Mouse (Mus musculus): Measurements from ENCODE around the gene Epb41l5. TPM values are rescaled to one million over a fixed set of nuclear protein-coding genes. Genes with fewer than 3 reads are reported as not detected.

The Epb41l5 gene
- 1 to 10 TPM; 5.8 to 6.8 TPM for total RNA-seq (2021)

DNA sequence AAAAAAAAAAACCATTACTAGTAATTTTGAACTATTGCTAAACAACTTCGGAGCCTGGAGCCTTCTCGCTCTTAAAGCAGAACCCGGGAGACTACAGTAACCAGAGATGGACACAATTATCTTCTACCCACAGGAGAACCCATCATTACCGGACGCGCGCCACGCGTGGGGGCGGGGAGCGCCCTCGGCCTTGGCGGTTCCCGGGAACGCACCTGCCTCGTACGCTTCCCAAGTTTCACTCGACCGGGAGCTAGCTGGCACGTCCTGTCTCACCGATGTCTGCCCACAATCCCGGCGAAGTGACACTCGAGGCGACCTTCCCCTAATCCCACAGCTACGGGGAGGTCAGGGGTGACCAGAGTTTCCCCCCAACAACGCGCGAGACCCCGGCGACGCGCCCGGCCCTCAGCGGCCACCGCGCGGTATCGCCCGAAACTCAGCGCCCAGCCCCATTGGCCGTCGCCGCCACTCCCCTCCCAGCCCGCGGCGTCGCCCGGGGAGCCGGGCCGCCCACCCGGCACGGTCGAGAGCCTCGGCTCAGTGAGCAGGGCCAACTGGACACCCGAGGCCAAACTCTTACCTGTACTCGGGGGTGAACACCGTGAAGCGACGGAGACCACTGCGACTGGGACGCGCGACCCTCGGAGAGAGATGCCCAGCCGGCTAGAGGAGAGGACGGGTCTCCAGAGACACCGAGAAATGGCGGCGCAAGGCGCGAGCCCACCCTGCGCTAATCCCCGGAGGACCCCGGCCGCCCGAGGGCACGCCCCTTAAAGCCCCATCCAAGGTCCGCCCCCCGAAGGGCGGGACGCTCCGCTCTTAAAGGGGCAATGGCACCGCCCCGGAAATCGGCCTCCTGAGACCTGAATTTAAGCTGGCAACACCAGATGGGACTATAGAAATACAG is at the start of gene Epb41l5:
TSS of gene Epb41l5 (minus strand) at position 796 of the 907 bp plus-strand sequence.
- intact Hi-C loops (cut with DNase I), result no loop called here
- DNase-seq (ENCODE audit: extremely low spot score in 1 of 2, low spot score in 2 of 2), result peak; percentile 63 to 89

DNA sequence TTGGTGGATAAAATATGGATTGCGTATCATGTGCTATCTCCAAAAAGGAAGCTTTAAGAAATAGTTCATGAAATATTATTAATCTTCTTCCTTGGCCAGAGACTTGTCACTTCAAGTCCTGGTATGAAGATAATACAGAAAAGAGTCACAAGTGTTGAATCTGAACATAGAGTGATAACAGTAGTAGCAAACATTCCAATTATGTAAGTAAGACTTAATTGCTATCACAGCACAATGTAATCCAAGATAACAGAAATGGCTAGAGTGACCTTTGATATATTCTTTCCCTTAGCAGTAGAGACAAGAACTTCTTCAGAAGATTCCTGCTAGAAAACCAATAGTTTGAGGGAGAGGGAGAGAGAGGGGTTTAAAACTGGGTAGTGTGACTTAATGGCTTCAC is 48.1 kb upstream of the Epb41l5 start:
- no peak for DNase-seq (ENCODE audit: extremely low spot score in 1 of 2, low spot score in 2 of 2)
- intact Hi-C loops (cut with DNase I), result no loop called here

DNA sequence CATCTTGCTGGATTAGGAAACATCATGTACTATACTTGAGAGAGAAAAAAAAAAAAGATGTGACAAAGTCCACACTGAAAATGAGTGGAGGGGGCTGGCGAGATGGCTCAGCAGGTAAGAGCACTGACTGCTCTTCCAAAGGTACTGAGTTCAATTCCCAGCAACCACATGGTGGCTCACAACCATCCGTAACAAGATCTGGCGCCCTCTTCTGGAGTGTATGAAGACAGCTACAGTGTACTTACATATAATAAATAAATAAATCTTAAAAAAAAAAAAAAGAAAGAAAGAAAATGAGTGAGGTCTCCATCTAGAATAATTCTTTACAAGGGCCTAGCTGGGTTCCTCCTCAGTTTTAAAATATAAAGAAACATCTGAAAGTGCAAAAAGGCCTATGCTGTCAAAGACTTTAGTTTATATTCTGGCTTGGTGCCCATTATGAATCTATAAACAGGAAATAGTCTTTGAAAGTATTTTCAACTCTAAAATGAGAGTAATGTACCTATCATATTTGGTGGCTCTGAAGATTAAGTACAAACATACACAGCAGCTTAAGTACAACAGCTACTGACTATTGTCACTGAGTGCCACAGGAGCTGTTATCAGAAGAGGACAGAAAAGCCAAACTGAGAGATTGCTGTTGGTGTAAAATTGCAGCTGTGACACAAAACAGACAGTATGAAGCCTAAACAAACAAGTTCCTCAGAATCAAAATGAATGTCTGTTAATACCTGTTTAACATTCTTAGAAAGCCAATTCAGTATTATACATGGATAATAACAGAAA is 37.2 kb upstream of the Epb41l5 start:
- intact Hi-C loops (cut with DNase I), result no loop called here
- DNase-seq (ENCODE audit: extremely low spot score in 1 of 2, low spot score in 2 of 2), result no peak

DNA sequence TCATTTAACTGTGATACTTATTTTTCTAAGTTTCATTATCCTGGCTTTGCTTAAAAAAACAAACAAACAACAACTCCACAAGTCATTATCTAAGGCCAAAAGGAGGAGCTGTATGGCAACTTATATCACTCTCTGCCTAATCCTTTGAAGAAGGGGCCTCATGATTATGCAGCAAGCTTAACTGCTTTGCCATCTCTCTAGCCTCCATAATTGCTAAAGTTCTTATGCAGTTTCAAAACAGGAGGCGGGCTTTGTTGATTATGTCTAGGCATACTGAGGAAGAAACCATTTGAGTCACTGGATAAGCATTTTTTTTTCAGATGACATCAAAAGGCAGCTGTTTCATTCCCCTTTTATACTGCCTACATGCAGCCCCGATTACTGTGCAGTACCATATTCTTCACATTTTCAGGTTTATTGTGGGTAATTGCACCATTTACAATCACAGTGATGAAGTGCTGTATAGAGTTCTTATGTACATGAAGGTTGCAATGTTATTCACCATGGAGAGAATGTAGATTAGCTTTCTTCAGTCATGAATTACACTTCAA is 32.9 kb upstream of the Epb41l5 start:
- intact Hi-C loops (cut with DNase I), result no loop called here
- no peak for DNase-seq (ENCODE audit: extremely low spot score in 1 of 2, low spot score in 2 of 2)

DNA sequence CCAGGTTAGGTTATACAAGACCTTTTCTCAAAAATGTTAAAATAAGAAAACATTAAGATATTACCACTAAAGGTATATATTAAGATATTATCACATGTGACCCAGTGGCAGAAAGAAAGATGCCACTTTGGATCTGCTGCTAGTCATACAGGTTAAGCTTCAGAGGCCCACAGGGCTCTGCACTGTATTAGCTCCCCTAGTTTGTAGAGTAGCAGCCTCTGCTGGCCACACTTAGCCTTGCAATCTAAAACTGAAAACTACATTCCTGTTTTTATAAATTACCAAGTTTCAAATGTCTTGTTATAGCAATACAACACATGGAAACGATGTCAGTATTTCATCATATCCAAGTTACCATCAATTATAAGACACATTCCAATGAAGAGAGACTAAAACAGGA is 26.2 kb upstream of the Epb41l5 start:
- DNase-seq (ENCODE audit: extremely low spot score in 1 of 2, low spot score in 2 of 2), result peak; percentile 8 to 22
- intact Hi-C loops (cut with DNase I), result loop anchor here (5.0 to 10.0 kb wide), 3 partner anchors 128 to 250 kb away; no protein-coding TSS in a partner anchor

DNA sequence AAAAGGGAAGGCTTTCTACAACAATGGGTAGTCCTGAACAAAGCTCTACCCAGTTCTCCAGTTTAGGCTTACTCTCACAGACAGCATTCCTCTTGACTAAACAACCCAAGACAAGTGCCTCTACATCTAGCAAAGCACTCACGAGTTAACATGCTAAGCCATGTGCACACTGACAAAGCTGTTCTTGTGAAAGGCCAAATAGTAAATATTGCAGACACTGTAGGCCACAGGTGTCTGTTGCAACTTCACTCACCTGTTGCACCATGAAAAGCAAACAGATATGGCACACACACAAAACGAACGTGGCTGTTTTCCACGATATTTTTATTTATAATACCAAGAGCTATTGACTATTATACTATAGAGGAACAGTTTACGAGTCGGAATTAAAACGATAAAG is 18.1 kb upstream of the Epb41l5 start:
- DNase-seq (ENCODE audit: extremely low spot score in 1 of 2, low spot score in 2 of 2), result no peak
- intact Hi-C loops (cut with DNase I), result no loop called here

DNA sequence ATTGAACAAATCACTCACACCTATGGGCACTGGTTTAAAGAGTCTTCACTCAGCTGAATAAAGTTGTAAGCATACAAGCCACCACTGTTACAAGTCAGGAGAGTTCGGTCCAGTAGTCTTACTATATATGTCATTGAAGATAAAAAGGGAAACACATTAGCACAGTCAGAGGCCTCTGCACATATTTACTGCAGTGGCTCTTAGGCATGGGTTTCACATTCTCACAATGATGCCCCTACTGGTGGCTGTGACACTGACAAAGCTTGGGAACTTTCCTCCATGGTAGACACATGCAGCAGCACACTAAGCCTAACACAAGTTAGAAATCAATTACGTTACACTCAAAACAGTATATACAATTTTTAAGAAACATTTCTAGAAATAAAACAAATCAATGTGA is 5.5 kb upstream of the Epb41l5 start:
- intact Hi-C loops (cut with DNase I), result no loop called here
- no peak for DNase-seq (ENCODE audit: extremely low spot score in 1 of 2, low spot score in 2 of 2)

DNA sequence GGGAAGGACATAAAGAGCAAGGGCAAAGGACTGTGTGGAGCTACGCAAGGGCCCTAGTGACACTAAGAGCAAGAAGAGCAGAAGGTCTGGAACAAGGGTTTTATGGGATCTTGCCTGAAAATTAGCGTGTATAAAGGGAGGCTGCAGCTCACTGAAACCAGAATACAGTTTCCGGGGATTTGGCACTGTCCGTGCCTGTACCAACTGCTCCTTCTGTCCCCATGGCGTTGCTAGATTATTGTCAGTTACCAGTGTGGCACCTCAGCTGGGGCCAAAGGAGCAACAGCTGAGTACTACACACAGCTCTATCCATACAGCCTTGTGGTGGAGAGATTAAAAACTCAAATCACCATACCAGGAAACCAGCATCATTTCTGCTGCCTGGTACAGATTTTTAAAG is 1.6 kb upstream of the Epb41l5 start:
- intact Hi-C loops (cut with DNase I), result no loop called here
- DNase-seq (ENCODE audit: extremely low spot score in 1 of 2, low spot score in 2 of 2), result no peak

DNA sequence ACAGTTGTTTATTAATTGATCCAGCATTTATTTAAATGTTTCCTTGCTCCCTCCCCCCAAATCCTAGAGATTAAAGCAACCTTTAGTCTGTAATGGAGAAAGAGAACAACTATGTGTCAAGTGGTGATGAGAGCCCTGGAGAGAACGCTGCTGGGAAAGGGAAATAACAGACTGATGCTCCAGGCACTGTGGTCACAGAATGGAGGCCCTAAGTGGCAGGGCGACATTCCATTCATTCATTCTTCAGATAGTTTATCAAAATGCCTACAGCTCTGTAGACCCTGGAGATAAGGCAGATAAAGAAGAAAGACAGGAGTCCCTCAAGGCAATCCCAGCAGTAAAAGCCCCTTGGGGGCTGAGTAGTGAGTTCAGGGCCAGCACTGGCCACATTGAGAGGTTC is 827 bp upstream of the Epb41l5 start:
- intact Hi-C loops (cut with DNase I), result no loop called here

DNA sequence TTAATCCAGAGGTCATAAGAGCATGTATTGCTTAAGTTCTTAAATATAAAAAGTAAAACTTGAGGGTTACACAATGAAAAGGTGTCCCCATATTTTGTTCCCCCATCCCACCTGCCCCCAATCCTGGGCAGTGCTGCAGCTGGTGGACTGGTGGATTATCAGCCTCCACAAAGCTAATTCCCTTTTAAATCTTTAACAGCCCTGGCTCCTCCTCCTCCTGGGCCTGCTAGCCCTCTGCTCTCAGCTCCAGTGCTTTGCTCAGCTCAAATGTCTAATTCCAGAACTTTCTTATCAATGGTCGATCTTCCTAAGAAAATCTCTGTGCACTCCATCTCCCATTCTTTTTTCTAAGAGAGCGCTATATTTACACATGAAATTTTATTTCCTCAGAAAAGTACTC is 2.4 kb downstream of the Epb41l5 start:
- intact Hi-C loops (cut with DNase I), result no loop called here
- DNase-seq (ENCODE audit: extremely low spot score in 1 of 2, low spot score in 2 of 2), result no peak

More for the DNA sequence above, 827 bp upstream of the Epb41l5 start:
- DNase-seq (ENCODE audit: extremely low spot score in 1 of 2, low spot score in 2 of 2), result no peak

DNA sequence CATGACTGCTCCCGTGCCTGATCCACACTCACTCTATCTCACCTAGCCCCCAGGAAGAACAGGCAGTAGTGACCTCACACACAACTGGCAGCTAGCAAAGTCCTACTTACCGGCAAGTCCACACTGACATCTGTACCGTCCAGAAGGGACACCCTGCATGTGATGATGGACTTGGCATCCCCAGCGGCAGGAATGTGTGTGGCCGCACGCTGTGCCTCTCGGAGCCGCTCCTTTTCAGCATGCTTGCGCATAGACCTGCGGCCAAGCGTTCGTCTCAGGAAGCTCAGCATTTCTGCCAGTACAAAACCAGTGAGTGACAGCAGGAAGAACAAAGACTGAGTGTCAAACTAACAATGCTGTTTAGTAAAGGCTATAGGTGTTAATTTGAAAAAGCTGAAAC is 6.4 kb downstream of the Epb41l5 start:
- DNase-seq (ENCODE audit: extremely low spot score in 1 of 2, low spot score in 2 of 2), result peak in 1 of 2 experiments; percentile 27
- intact Hi-C loops (cut with DNase I), result no loop called here

DNA sequence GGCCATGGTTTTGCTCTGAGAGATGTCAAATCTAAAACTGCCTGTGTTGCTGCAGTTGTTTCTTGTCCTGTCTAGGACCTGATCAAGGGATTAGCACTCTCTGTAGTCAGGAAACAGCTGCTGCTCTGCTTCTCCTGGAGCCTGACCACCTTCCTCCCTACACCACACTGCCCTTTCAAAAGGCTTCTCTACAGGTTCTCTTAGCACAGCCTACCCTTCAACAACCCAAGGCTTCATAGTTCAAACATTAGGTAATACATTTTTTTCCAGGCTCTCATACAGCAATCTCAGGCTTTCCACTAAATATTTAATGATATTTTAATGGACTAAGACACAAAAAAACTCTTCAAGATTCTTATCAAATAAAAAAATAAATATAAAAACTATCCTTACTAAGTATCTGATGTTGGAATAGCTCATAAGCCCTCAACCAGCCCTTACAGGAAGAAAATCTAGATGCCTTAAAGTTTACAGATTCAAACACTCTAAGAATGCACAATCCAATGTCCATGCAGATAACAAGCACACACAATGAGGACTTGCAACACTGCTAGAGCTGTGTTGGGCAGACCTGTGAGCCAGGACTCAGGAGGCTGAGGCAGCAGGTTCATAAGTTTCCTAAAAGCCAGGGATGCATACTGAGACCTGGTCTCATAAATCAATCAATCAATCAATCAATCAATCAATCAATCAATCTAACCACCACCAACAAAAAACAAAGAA is 7.5 kb downstream of the Epb41l5 start:
- intact Hi-C loops (cut with DNase I), result no loop called here
- no peak for DNase-seq (ENCODE audit: extremely low spot score in 1 of 2, low spot score in 2 of 2)

DNA sequence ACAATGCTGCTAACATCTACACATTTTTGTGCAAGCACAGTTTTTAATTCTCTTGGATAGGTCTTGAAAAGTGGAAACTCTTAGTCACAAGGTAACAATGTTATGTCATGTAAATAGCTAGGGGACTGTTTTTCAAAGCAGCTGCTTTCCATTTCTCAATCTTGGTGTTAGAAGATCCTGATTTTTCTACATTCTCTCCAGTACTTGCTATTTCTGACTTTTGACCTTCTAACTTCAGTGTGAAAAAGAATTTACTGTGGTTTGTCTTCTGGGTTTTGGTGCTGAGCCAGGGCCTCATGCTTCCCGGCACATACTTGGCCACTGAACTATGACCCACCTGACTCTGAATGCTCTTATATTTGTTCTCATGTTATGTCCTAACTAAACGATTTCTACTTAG is 8.8 kb downstream of the Epb41l5 start:
- intact Hi-C loops (cut with DNase I), result no loop called here

DNA sequence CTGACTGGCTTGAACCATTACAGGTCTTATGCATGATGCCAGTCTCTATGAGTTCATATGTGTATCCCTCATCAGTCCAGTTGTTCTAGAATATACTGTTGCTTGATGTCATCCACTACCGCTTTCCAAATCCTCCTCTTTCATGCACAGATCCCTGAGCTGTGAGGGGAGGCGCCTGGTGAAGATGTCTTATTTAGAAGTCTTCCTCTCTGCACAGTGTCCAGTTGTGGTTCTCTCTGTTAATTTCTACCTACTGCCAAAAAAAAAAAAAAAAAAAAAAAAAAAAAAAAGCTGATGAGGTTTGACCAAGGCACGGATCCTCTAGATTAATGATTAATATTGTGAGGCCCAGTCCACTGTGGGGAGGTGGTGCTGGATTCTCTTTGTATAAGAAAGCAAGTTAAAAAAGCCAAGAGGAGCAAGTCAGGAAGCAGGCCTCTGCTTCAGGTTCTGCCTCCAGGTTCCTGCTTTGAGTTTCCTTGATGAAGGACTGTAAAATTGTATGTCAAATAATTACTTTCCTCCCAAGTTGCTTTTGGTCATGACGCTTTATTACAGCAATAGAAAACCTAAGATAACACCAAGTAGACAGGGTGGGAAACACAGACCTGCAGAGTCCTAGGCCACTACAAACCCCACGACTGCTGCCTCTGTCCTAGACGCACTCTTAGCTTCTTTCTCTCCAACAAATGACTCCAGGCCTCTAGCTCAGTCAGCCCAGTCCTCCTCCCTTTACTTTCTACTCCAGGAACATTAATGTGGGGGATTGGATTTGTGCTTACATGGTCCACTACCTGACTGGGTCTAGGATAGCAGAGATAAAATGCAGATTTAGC is 11.4 kb downstream of the Epb41l5 start:
- DNase-seq (ENCODE audit: extremely low spot score in 1 of 2, low spot score in 2 of 2), result no peak
- intact Hi-C loops (cut with DNase I), result no loop called here

More for the DNA sequence above, 8.8 kb downstream of the Epb41l5 start:
- no peak for DNase-seq (ENCODE audit: extremely low spot score in 1 of 2, low spot score in 2 of 2)

DNA sequence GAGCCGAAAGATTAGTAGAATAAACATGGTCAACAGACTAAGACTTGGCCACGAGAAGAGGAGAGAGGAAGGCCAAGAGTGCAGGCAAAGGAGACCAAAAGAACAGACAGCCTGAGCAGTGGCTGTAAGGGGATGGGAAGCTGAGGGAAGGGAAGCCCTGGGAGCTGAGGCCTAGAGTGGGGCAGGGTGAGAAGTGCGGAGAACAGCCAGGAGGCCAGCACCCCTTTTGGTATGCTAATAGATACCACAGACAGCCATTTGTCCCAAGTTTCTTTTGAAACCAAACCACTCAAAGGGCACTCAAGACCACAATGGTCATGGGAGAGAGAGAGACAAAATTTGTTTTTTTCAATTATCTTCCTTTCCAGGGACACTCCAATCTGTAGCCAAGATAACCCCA is 14.1 kb downstream of the Epb41l5 start:
- DNase-seq (ENCODE audit: extremely low spot score in 1 of 2, low spot score in 2 of 2), result no peak
- intact Hi-C loops (cut with DNase I), result no loop called here

DNA sequence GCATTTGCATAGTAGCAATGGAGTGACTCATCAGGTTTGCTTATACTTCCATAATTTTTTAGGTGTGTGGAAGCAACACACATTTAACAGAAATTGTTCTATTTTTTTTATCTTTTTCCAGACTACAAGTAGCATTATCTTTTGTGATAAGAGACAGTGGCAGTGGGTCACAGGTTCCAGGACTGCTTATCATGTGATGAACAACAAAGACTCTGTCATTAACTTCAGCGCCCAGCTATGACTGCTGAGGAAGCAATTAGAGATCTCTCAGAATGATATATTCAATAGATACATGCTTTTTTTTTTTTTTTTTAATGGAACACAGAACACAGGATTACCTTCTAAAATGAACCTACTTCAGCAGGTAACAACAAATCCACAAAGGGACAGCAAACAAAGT is 18.4 kb downstream of the Epb41l5 start:
- intact Hi-C loops (cut with DNase I), result no loop called here
- DNase-seq (ENCODE audit: extremely low spot score in 1 of 2, low spot score in 2 of 2), result no peak

DNA sequence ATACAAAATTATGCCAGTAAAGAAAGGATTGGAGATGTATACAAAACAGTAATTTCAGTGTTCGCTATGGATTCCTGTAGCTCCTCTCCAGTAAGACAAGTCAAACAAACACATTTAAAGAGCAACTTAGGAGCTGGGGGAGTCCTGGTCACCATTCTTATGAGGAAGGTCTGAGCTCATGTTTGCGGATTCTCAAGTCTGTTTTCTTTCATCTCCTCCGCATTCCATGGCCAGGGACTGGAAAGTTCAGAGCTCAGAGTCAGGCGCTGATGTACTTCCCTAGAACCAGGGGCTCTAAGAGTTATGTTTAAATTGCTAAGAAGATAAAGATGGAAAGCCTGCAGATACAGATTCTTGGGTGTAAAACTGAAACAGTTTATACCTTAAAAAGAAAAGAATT is 22.0 kb downstream of the Epb41l5 start:
- no peak for DNase-seq (ENCODE audit: extremely low spot score in 1 of 2, low spot score in 2 of 2)
- intact Hi-C loops (cut with DNase I), result no loop called here

DNA sequence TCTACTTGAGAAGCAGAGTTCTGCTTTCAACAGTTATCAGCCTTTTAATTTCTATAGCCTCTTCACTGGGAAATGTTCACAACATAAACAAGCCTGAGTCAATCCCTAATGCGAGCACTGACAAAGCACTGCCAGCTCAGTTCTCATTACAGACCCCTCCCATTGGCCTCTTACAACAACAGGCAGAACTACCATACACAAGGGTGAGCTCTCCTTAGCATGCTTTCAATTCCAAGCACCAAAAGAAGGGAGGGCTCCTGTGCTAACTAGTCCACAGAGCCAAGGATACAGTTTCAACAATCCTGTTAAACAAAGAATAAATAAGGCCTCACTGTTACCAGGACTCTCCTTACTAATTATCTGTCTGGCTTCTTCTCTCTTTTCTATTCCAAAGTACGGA is 24.4 kb downstream of the Epb41l5 start:
- intact Hi-C loops (cut with DNase I), result no loop called here
- no peak for DNase-seq (ENCODE audit: extremely low spot score in 1 of 2, low spot score in 2 of 2)
